Mouse (Mus musculus) bone marrow, adult 2 months (tissue): ENCODE measurements around the gene Tnni3k. TPM values are rescaled to one million over a fixed set of nuclear protein-coding genes. Genes with fewer than 3 reads are reported as not detected.

Experiments used
- H3K27ac ChIP-seq: fragments of 200-500 bp; 2 replicates; pipeline ENCODE4 v1.5.1; 2012; ENCODE audit warnings: low read depth, mild to moderate bottlenecking, control low read depth, inconsistent platforms, low read length; ENCODE audit not compliant: control insufficient read depth, poor library complexity, insufficient read depth
- H3K4me1 ChIP-seq: fragments of 200-500 bp; 2 replicates; pipeline ENCODE4 v1.6.1; 2011; ENCODE audit warnings: low read length; ENCODE audit not compliant: control insufficient read depth, insufficient read depth
- H3K4me3 ChIP-seq: fragments of 200-500 bp; replicated peaks from 2 replicates; pipeline ENCODE3; 2011; ENCODE audit warnings: mild to moderate bottlenecking, low read depth, low read length, control low read depth; ENCODE audit not compliant: control insufficient read depth
- CTCF ChIP-seq: fragments of 200-500 bp; IDR thresholded peaks from 2 replicates; pipeline ENCODE4 v1.5.1; 2011; ENCODE audit warnings: low read length, control low read depth; ENCODE audit not compliant: control insufficient read depth, insufficient read depth
- POLR2A ChIP-seq: fragments of 200-500 bp; IDR thresholded peaks from 2 replicates; pipeline ENCODE4 v1.6.1; 2011; ENCODE audit warnings: low read depth, mild to moderate bottlenecking, control low read depth, low read length, borderline replicate concordance; ENCODE audit not compliant: control insufficient read depth
- WGBS: fragments of 180-500 bp; shearing (Covaris S2); methylation state at CpG from one replicate; pipeline ENCODE4 v1.1.7; 2018; 5-methylcytosine and 5-hydroxymethylcytosine counted together
- polyA plus RNA-seq: library from polyadenylated mRNA; stranded (reverse); fragments of >200 nt; gene quantifications from 2 replicates; pipeline ENCODE4 v1.2.4, GENCODE M21; 2011; ENCODE audit warnings: low replicate concordance; ENCODE audit not compliant: missing spikeins, insufficient read depth, insufficient read length

The Tnni3k gene
- polyA plus RNA-seq, 1 experiment = not detected

DNA sequence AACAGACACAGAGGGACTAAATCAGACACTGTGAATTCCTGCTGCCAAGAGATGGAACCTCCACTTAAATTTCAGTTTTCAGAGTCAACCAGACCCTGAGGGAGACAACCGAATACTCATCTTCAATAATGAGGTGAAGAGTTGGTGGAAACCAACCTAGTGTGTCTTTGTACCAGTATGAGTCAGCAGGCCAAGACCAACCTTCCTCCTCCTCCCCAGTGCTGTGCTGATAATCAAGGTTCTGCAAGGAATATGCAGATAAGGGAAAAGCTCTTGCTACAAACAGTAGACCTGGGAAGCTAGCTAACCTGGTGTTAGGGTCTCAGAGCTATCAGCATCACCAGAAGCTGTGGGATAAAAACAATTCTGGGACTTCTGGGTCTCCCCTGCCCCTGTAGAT is 176.1 kb downstream of the Tnni3k start:
- no peak overlapping the region for H3K27ac ChIP-seq
- H3K4me3 ChIP-seq = no peak overlapping the region
- no peaks in the 10 kb centered on the region for H3K4me1 ChIP-seq
- TF ChIP-seq POLR2A (no peak), CTCF (no peak)
- WGBS = 78% methylated on average over 1 of the region's 1 CpGs

DNA sequence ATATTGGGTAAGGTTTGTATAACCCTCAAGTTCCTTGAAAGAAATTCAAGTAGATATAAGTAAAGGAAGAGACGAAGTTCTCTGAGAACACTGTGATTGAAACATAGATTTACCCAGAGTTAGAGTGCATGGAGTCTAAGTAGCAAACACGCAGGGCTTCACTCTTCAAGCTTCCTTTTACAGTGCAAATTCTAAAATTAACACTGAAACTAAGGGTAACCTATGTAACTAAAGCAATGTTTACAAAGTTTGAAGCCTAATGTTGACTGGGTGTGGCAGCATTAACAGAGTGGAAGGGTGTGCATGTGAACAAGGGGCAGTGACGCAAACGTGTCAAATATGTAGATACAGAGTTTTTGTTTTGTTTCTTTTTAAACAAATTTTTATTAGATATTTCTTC is 186.4 kb downstream of the Tnni3k start:
- no peak overlapping the region for H3K4me3 ChIP-seq
- TF ChIP-seq CTCF (no peak), POLR2A (no peak)
- 81% methylated on average over 4 of the region's 4 CpGs for WGBS
- H3K27ac ChIP-seq = no peak overlapping the region
- H3K4me1 ChIP-seq = no peaks in the 10 kb centered on the region

DNA sequence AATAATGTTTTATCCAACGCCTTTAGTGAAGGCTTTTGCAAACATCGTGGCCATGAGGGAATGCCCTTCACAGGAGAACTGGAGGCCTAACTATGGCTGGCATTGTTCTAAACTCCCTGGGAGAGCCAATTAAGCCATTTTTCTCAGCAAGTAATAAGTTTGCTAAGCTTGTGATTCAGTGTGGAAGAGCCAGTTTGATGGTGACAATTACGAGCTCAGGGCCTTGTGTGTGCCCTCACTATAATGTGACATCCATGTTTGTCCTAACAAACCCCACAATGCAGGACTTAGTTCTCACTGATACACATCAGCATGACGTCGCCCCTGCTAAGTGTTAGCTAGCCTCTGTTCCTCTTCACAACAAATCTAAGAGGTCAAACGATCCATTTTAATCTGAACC is 193.3 kb downstream of the Tnni3k start:
- H3K27ac ChIP-seq = no peak overlapping the region
- no peak overlapping the region for H3K4me3 ChIP-seq
- TF ChIP-seq CTCF (no peak), POLR2A (no peak)
- H3K4me1 ChIP-seq = no peaks in the 10 kb centered on the region
- 80% methylated on average over 6 of the region's 6 CpGs for WGBS

DNA sequence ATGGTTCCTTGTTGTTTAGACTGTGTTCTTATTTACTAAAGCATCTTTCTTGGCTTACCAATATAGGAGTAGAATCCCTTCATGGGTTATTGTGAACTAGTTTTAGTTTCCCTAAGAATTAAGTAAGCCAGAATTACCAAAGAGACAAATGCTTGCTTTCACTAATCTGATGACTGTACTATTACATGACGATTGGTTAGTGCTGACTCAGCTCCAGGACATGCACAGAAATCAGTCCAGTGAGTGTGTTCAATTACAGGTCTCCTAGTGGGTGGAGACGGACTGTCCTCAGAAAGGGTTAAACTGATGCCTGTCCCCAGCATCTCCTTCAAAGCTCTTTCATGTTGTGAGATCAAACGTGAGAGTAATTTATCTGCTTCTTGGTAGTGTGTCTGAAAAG is 195.5 kb downstream of the Tnni3k start:
- 68% methylated on average over 3 of the region's 3 CpGs for WGBS

DNA sequence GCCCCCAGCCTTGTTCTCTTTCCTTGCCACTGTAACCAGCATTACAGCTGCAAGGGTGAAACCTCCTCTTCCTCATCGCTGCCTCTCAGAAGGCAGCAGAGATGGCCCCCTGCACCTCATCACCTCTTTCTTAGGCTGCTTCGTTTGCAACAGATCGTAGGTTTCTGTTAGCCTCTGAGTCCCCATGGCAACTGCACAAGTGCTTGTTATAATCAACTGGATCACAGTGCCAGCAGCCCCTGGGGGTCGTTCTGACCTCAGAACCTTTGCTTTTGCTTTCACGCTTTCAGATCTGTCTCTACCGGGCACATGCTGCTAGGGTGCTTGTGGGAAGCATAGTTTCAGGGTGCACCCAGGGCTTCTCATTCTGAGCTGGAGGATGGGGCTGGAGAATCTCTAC is 201.9 kb downstream of the Tnni3k start:
- TF ChIP-seq CTCF (no peak), POLR2A (no peak)
- Histone ChIP-seq H3K4me1 (no peaks in the 10 kb centered on the region), H3K4me3 (no peak overlapping the region), H3K27ac (no peak overlapping the region)
- WGBS = 50% methylated on average over 6 of the region's 6 CpGs

More for the DNA sequence above, 195.5 kb downstream of the Tnni3k start:
- H3K27ac ChIP-seq = no peak overlapping the region
- TF ChIP-seq POLR2A = no peak
- TF ChIP-seq CTCF = no peak
- H3K4me3 ChIP-seq = no peak overlapping the region
- H3K4me1 ChIP-seq = no peaks in the 10 kb centered on the region

DNA sequence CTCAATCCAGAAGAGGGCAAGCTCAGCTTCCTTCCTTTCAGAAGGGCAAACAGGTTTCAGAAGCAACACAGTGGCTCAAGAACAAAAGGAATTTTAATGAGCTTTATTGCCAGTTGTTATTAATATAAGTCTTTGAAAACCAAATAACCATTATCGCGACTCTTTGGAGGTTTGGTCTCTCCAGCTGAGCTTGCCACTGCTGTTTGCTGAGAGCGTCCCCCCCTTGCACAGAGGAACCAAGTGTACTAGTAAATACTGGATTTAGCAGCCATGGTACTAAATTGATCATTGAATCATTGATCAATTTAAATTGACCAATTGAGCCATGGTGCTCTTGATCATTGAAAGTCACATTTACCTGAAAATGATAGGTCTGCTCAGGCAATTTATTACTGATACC is 202.9 kb downstream of the Tnni3k start:
- no peak overlapping the region for H3K4me3 ChIP-seq
- WGBS = 78% methylated on average over 3 of the region's 3 CpGs
- TF ChIP-seq CTCF (no peak), POLR2A (no peak)
- no peak overlapping the region for H3K27ac ChIP-seq
- no peaks in the 10 kb centered on the region for H3K4me1 ChIP-seq

DNA sequence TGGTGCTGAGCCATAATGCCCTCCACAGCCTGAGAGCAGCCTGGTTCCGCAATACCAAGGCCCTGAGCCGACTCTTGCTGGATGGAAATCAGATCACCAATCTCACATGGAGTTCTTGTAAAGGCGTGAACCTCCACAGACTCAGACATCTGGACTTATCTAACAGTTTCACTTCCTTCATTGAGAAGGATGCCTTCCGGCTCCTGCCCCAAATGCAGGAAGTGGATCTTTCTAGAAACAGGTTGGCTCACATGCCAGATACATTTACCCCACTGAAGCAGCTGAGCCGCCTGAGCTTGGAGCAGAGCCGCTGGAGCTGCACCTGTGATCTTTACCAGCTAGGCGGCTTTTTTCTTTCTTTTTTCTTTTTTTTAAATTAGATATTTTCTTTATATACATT is 213.0 kb downstream of the Tnni3k start:
- Histone ChIP-seq H3K4me3 (no peak overlapping the region), H3K27ac (no peak overlapping the region), H3K4me1 (no peaks in the 10 kb centered on the region)
- WGBS = 49% methylated on average over 7 of the region's 7 CpGs
- TF ChIP-seq POLR2A (no peak), CTCF (no peak)

DNA sequence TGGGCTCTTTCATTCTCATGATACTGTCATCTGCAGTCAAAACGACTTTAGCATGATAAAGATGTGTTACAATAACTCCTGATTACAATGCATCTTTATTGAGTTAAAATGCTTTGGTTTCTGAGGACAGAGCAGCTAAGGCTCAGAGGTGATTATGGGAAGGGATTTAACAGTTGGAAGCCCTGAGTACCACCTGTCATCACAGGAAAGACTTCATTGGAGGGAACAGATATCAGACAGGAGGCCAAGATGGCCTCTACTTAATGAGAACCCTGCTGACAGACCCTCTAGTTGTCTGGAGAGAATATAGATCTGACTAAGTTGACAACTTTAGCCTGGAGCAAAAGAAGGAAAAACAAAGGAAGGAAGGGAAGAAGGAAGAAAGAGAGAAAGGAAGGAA is 214.1 kb downstream of the Tnni3k start:
- H3K4me1 ChIP-seq = no peaks in the 10 kb centered on the region
- no peak overlapping the region for H3K27ac ChIP-seq
- TF ChIP-seq CTCF = no peak
- TF ChIP-seq POLR2A = no peak
- 51% methylated on average over 1 of the region's 1 CpGs for WGBS
- H3K4me3 ChIP-seq = no peak overlapping the region

DNA sequence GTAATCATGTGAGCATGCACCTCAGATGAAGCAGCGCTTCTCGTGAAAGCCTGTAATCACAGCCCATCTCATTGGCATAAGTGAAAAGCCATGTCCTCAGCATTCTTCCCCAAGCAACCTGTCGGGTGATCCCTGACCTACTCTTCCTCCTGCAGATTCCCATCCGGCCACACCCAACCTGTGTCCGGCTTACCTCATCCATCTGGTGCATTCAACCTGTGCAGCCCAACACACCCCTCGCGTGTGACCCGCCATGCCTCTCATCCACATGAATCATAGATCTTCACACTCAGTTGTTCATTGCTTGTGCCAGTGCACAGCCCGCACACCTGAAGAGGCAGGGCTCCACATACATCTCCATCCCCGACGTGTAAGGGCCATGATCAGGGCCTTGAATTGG is 217.3 kb downstream of the Tnni3k start:
- Histone ChIP-seq H3K27ac (no peak overlapping the region), H3K4me1 (no peaks in the 10 kb centered on the region), H3K4me3 (no peak overlapping the region)
- TF ChIP-seq POLR2A (no peak), CTCF (no peak)
- WGBS = 86% methylated on average over 11 of the region's 11 CpGs
